Mouse (Mus musculus): ENCODE results near the gene Gemin5. TPM values are rescaled to one million over a fixed set of nuclear protein-coding genes. Genes with fewer than 3 reads are reported as not detected.
"Not testable (repeated sequence)": the region's sequence is repeated elsewhere in the genome, so short reads cannot be mapped to it uniquely, and the experiment has no call there.

Gene Gemin5
- 4.7 and 6.9 TPM in 2 replicates for polyA plus RNA-seq (2012; rRNA removed)

DNA sequence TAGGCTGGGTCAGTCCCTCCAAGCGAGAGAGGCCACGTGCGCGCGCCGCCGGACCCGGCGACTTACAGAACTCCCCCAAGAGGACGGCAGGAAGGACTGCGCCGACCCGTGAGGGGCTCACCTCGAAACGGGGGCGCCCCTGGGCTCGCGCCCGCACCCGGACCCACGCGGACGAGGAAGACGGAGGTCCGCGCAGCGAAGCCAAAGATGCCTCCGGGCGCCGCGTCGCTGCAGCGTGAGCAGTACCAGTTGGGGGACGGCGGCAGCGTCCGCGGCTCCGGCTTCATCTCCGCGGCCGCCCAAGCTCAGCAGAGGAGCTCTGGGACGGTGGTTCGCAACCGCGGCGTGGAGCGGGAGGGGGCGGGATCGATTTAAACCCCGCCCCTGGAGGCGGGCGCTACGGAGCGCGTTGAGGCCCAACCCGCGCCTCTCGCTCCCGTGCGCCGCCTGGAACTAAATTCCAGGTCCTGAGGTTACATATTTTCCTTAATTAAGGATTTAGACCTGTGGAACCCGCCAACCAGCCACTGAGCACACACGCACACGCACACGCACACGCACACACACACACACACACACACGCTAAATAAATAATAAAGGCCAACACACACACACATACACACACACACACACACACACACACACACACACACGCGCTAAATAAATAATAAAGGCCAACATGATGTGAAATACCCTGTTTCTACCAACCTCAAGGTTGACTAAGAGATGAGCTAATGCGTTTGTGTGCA, at the start of gene Gemin5:
Gene Gemin5, minus strand, starts transcription at position 373 of the 749 bp plus-strand sequence.
- DNase-seq (ENCODE audit: low read depth, low spot score), result no peak
- under 1% methylated on average over 71 of the region's 71 CpGs for WGBS

DNA sequence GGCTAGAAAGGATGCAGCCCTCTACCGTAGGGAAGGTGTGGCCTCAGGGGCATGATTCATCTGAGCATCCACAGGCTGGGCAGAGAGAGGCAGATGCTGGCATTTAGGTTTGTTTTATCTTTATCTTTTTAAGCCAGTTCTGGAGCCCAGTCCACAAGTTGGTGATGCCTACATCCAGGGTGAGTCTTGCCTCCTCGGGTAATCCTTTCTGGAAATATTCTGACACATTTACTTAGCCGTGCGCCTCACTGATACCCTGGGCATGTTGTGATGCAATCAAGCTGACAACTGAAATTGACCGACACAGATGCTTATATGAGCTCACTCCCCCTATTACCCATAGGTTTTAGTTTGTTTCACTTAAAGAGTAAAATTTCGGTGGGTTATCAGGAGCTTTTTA, 48.5 kb upstream of the Gemin5 start:
- WGBS, result 71% methylated on average over 6 of the region's 6 CpGs

DNA sequence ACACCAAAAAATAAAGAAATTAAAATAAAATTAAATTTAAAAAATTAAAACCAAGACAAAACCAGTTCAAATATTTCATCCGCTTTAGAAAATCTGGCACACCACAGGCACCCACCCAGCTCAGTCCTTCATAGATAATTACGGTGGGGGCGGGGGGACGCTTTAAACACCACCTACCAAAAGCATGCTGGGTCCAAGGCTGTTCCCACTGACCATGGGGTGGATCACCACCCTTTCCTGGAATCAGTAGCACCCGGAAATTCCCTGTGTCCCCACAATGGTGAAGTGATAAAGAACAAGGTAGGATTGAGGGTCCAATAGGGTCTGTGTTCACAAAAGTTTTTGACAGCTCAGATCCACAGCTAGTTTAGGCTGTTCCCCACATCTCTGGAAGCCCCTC, 47.5 kb upstream of the Gemin5 start:
- WGBS, result 48% methylated on average over 5 of the region's 5 CpGs

More for the DNA sequence above, 48.5 kb upstream of the Gemin5 start:
- no peak for DNase-seq (ENCODE audit: low read depth, low spot score)

DNA sequence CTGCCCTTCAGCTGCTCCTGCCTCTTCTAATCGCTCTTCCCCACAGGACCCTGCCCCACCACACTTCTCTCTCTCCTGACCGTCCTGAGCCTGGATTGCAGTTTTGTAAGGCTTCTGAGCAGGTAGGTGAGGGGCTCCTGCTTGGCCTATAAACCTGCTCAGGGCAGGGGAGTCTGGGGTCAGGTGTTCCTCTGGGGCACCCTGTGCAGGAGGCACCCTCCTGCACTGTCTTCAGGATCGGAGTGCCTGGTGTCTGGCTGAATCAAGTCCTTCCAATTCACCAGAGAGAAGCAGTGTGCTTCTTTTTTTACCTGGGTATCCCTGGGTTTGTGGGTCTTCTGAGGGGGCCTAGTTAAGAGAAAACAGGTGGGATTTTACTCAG, 46.7 kb upstream of the Gemin5 start:
- not testable (repeated sequence) for DNase-seq (ENCODE audit: low read depth, low spot score)
- WGBS, result 0% methylated on average over 2 of the region's 3 CpGs

More for the DNA sequence above, 47.5 kb upstream of the Gemin5 start:
- DNase-seq (ENCODE audit: low read depth, low spot score), result no peak

DNA sequence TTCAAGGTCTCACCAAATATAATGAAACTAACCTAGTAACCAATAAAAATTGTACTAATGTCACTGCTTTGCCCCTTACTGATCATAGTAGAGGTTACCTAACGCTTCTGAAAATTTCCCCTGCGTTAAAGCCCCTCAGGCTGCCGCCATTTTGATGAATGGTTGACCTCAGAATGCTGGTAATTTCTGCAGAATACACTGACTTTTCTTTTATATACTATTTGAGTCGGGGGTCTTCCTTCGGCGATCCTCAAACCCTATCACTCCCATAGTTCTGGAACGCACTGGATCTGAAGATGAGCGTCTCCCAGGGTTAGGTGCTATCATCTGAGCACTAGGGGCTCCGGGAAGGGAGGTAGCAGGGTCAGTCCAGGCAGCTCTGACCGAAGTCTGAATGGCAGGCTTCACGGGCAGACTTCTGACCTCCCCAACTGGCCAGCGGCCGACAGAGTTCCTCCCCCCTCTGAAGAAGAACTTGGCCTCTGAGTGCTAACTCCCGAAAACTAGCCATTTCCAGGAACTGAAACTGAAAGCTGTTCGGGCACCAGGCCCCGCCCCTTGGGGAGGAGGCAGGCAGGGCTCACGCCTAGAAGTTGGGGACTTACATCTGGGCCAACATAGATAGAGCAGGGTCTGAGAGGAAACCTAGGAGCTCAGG, 46.2 kb upstream of the Gemin5 start:
- WGBS, result 16% methylated on average over 17 of the region's 17 CpGs
- DNase-seq (ENCODE audit: low read depth, low spot score), result peak; percentile 81

DNA sequence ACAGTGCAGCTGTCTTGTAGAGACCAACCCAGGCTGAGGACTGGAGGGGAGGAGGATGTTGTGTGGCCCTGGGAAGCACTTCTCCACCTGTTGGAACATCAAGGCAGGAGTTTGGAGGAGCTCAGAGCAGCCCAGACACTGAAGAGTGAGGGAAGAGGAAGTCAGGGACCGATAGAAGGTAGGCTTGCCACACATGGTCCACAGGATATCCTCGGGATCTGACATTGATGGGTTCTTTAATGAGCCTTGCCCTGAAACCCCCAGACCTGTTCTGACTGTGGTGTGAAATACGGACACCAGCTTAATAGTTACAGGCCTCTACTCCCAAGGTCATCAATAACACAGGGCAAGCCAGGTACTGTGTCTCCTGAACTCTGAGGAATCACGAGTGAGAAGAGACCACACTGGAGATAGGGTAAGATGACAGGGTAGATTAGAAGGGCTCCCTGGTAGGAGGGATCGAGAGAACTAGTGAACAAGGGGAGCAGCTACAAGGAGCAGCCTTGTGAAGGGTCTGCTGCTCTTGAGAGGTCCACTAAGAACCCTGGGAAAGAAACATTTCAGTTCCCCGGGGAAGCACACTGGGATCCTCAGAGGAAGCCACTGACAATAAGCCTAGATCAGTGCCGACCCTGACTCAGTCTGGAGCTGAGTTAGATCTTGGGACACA, 45.5 kb upstream of the Gemin5 start:
- no peak for DNase-seq (ENCODE audit: low read depth, low spot score)
- WGBS, result 89% methylated on average over 7 of the region's 7 CpGs

DNA sequence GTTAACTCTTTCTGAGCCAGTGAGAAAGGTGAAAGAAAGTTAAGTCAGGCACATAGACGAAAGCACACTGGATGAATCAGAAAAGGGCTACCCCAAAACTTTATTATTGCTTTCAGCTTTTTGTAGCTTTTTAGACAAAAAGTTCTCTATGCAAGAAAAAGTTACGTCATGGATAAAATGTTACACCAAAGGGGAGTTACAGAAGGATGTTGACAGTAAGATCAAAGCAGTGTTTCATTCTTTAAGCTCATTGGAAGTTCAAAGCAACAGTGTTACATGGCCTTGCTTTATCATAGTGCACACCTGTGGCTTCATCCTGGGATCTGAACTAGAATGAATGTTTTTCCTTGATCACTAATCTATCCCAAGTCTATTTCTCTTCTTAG, 43.3 kb upstream of the Gemin5 start:
- 56% methylated on average over 2 of the region's 2 CpGs for WGBS
- no peak for DNase-seq (ENCODE audit: low read depth, low spot score)

DNA sequence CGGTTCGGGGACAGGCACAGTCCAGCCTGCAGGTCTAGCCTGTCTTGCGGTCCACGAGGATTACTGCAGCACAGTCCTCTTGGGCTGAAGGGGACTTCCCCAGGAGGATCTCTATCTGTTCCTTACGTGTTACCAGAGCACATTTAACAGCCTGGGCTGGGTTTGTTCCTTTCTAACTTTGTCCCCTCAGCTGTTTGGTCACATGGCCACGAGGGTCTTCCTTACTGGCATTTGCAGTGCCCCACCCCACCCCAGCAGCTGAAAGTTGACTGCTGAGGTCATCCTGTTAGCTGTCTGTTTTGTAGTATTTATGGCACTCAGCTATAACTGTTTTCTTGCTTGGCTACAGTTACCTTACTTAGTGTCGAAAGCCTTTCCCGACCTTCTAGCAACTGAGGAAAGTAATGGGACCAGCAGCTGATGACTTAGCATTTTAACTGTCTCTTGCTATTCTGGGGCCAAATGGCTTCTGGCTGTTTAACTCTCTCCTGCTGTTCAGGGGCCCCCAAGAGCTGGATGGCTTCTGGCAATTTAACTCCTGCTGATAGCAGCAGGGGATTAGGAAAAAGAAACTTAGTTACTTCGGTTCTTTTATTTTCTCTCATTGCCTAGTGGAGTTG, 42.8 kb upstream of the Gemin5 start:
- 18% methylated on average over 9 of the region's 9 CpGs for whole genome bisulfite sequencing
- DNase-seq (ENCODE audit: low read depth, low spot score), result no peak

DNA sequence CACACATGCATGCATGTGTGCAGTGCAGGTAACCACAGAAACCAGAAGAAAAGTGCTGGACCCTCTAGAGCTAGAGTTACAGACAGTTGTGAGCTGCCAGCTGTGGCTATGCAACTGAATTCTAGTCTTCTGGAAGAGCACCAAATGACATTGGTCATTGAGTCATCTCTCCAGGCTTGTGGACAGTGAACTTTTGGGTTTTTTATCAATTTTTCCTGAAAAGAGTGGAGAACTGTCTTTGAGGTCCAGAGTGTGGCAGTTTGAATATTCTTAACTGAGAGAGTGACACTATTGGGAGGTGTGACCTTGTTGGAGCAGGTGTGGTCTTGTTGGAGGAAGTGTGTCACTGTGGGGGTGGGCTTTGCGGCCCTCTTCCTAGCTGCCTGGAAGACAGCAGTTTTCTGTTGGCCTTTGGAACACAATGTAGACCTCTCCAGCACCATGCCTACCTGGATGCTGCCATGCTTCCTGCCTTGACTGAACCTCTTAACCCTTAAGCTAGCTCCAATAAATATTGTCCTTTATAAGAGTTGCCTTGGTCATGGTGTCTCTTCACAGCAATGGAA, 42.1 kb upstream of the Gemin5 start:
- no peak for DNase-seq (ENCODE audit: low read depth, low spot score)
- WGBS, result 85% methylated on average over 1 of the region's 1 CpGs

DNA sequence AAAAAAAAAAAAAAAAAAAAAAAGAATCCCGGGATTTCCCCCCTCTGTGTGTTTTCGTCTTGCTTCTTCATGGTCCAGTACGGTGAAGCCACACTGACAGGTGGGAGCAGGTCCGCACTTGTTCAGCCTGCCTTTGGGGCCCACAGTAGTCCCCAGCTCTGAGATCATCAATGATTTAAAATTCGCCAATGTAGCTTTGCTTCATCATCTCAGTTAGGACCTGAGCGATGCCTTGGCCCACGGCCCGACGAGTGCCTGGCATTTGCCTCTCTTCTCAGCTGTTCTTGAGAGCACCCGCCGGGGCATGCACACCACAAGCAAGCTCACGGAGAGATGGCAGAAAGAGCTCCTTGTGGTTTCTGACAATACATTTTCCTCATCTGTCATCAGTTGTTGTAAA, 32.7 kb upstream of the Gemin5 start:
- DNase-seq (ENCODE audit: low read depth, low spot score), result no peak
- WGBS, result 88% methylated on average over 12 of the region's 12 CpGs

DNA sequence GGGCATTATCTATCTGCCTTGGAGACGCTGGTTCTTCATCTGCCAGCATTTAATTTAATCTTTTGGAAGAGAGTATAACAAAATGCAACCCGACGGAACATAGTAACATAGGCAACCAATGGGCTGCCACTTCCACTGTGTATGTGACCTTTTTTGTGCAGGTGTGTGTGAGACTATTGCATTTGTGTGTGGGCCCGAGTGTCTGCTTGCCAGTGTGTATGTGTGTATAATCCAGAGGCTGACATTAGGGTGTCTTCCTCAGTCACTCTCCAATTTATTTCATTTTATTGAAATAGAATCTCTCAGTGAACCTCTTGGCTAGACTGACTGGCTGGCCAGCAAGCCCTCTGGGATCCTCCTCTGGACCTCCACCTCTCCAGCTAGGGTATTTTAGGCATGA, 31.9 kb upstream of the Gemin5 start:
- 82% methylated on average over 4 of the region's 4 CpGs for WGBS
- no peak for DNase-seq (ENCODE audit: low read depth, low spot score)

DNA sequence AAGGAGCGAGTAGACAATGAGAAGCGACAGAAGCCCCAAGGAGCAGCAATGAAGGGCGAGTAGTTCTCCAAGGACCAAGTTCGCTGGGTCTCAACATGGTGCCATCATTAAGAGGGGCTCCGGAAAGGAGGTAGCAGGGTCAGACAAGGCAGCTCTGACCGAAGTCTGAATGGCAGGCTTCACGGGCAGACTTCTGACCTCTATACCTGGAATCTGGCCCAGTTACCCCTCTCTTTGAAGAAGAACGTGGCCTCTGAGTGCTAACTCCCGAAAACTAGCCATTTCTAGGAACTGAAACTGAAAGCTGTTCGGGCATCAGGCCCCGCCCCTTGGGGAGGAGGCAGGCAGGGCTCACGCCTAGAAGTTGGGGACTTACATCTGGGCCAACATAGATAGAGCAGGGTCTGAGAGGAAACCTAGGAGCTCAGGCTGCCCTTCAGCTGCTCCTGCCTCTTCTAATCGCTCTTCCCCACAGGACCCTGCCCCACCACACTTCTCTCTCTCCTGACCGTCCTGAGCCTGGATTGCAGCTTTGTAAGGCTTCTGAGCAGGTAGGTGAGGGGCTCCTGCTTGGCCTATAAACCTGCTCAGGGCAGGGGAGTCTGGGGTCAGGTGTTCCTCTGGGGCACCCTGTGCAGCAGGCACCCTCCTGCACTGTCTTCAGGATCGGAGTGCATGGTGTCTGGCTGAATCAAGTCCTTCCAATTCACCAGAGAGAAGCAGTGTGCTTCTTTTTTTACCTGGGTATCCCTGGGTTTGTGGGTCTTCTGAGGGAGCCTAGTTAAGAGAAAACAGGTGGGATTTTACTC, 31.1 kb upstream of the Gemin5 start, which contains the start of the genes Igtp and Irgm2:
Gene Igtp, plus strand, starts transcription at position 328 of the 809 bp plus-strand sequence.
Gene Irgm2, plus strand, starts transcription at position 390 of the 809 bp plus-strand sequence.
- 2% methylated on average over 14 of the region's 15 CpGs for whole genome bisulfite sequencing
- peak; percentile 70 for DNase-seq (ENCODE audit: low read depth, low spot score)

DNA sequence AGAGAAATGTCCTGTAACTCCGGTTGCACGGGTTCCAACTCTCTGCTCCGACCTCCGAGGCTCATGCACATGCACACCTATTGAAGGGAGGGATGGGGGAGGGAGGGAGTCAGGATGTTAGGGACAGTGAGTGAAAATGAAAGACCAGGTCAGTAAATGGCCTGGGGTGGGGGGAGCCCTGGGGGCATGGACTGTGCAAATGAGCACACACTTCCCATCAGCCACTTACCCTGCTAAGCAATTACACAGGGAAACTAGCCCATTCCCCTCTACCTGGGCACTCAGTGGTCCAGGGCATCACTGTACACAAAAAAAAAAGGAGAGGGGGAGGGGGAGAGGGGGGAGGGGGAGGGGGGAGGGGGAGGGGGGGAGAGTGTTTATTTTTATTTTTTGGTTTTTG, 30.3 kb upstream of the Gemin5 start:
- WGBS, result 83% methylated on average over 4 of the region's 4 CpGs
- no peak for DNase-seq (ENCODE audit: low read depth, low spot score)

DNA sequence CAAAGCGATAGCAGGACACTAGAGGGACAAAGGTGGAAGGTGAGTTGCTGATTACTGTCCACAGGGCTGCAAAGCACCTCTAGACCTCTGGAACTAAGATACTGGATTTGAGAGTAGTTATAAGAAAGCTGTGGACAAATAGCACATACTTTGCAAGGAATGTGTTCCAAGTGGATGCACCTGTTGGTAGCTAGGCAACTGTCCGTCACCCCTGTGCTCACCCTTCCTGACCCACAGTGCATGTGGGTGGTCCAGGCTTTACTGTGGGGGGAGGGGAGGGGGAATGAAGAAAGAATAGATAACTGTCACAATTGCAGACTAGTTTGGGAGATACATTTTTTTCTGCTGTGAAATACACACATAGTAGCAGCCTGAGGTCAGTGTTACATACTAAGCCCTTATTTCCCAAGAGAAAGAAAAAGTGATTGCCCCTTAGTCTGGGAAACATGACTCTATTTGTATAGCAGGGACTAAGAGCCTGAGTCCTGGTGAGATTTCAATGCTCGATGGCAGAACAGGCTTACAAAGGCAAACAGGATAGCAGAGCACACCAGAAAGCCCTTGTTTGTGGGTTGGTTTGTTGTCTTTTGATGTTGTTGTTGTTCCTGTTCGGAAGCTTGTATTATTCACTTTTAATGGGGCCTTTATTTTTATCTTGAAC, 25.7 kb upstream of the Gemin5 start:
- WGBS, result 49% methylated on average over 4 of the region's 4 CpGs
- no peak for DNase-seq (ENCODE audit: low read depth, low spot score)

DNA sequence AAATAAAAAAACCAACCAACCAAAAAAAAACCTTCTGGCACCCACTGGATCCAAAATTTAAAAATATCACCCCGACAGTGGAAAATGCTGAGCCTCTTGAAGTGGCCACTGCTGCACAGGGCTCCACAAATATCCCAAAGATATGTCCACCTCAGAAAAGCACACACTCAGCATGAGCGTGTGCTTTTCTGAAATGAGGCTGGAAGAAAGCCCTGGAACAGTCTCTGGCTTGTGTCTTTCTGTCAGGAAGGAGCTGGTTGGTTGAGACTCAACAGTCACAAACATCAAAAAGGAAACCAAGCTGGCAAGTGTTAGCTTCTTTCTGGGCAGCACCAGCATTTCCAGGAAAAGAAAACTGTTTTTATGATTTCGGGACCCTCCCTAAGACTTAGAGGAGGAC, 25.0 kb upstream of the Gemin5 start:
- no peak for DNase-seq (ENCODE audit: low read depth, low spot score)
- WGBS, result 47% methylated on average over 3 of the region's 3 CpGs

DNA sequence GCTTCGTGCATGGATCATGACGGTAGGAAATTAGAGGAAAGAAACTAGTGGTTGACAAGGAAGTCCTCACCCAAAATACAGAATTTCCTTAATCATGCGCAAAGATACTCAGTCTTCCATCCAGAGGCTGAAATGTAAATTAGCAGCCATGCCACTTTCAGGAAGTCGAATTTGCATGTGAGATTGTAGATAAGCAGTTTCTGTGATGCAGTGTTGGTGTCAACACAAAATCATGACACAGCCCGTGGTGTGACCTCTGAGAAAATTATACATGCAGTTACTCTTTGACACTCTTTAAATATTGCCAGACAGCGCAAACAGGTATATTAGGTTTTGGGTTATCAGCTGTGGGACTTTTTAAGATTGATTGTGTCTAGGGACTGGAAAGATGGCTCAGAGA, 21.3 kb upstream of the Gemin5 start:
- WGBS, result 85% methylated on average over 6 of the region's 6 CpGs
- DNase-seq (ENCODE audit: low read depth, low spot score), result no peak

DNA sequence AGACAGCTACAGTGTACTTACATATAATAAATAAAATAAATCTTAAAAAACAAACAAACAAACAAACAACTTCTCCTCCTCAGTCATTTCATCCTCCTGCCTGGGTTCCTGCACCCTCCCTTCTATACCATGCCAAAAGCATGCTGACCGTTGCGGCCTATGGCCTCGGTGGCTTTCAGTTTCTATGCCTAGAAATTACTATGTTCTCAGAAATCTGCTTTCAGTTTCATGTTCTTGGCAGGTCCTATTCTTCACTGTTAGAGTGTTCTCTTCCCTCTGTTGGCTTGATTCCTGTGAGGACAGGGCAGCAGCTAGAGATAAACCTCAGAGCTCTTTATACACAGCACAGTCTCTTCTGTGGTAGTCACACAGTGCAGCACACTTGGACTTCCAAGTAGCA, 15.2 kb upstream of the Gemin5 start:
- WGBS, result 11% methylated on average over 3 of the region's 3 CpGs
- no peak for DNase-seq (ENCODE audit: low read depth, low spot score)

DNA sequence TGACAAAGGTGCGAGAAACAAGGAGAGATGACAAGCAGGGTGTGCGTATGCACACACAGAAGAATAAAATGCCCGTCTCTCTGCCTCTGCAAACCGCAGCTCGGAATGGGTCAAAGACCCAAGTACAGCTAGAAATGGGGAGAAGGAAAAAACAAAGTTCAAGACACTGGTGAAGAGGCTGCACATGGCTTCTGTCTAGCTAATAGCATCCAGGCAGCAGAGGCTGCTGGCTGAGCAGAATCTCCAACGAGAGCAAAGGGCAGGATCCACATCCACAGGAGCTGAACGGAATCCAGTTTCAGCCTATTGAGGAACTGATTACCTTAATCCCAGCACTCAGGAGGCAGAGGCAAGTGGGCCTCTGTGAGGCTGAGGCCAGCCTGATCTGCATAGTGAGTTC, 12.4 kb upstream of the Gemin5 start:
- 93% methylated on average over 7 of the region's 7 CpGs for WGBS
- no peak for DNase-seq (ENCODE audit: low read depth, low spot score)

DNA sequence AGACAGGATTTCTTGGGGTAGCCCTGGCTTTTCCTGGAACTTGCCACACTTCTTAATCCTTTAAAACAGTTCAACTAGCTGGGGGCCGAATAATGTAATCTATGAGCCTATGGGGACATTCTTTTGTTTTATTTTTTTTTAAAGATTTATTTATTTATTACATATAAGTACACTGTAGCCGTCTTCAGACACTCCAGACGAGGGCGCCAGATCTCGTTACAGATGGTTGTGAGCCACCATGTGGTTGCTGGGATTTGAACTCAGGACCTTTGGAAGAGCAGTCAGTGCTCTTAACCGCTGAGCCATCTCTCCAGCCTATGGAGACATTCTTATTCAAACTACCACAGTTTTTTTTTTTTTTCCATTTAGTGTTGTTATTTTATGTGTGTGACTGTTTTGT, 11.6 kb upstream of the Gemin5 start:
- 90% methylated on average over 6 of the region's 6 CpGs for WGBS
- not testable (repeated sequence) for DNase-seq (ENCODE audit: low read depth, low spot score)
